In genomic region chr3:146051277-146052007, GRCm38 (mm10) we compare ENCODE assay signal across 9 mouse cellular contexts. TPM values are rescaled to one million over a fixed set of nuclear protein-coding genes. Genes with fewer than 3 reads are reported as not detected.
DNase-seq lines count a peak whose midpoint lies in the region; ATAC-seq and TF ChIP-seq lines count a peak whose summit lies in the region.
"Had no signal": no experiment of that assay in that cellular context is flagged by ENCODE, and none has a peak within 500 bp of the region (broad histone marks: within the 10 kb centered on the region; RNA-seq: fewer than 3 reads in every experiment).

No protein-coding gene starts in this region.

- H3K4me2 ChIP-seq in lung, embryonic 16.5 days (ENCODE audit: low read depth, low read length) = no peak overlapping the region
- peak overlapping the region; percentile 31 for H3K4me2 ChIP-seq in heart, embryonic 13.5 days

- peaks cover 9% of the 10 kb centered on the region for H3K4me1 ChIP-seq in lung, embryonic 16.5 days (replicated peaks; ENCODE audit: control insufficient read depth, insufficient read depth, low read length)
- H3K4me1 ChIP-seq in lung, adult 2 months (ENCODE audit: control insufficient read depth, insufficient read depth, low read length) = peaks cover 7% of the 10 kb centered on the region
- H3K4me1 ChIP-seq in heart, embryonic 13.5 days = peaks cover 41% of the 10 kb centered on the region

- TF ChIP-seq POLR2A in lung, adult 2 months (IDR thresholded peaks at IDR 0.05; ENCODE audit: borderline replicate concordance, extremely low read depth, low read depth, low read length) = no peak

- no peak for TF ChIP-seq CTCF in lung, adult 2 months (IDR thresholded peaks at IDR 0.05; ENCODE audit: insufficient read depth, low read length)

- no peaks in the 10 kb centered on the region for H3K36me3 ChIP-seq in lung, embryonic 16.5 days (ENCODE audit: control insufficient read depth, insufficient read depth, low read length)
- no peaks in the 10 kb centered on the region for H3K36me3 ChIP-seq in heart, embryonic 13.5 days

- H3K9me3 ChIP-seq in lung, embryonic 16.5 days (ENCODE audit: control insufficient read depth, low read length) = no peaks in the 10 kb centered on the region
- H3K9me3 ChIP-seq in heart, embryonic 13.5 days = no peaks in the 10 kb centered on the region

- 0 out of 2 replicates have a peak, but pooled peaks have one; percentile 31 for ATAC-seq in lung, embryonic 16.5 days (ENCODE audit: low read depth)
- ATAC-seq in heart, embryonic 13.5 days (ENCODE audit: extremely low read depth, insufficient number of reproducible peaks, low FRiP score, low TSS enrichment) = no peak
- ATAC-seq in erythroblast, adult 5-6 weeks (replicated peaks; ENCODE audit: low FRiP score, poor library complexity, severe bottlenecking) = no peak
- no peak for ATAC-seq in monocyte, adult 5-6 weeks (replicated peaks; ENCODE audit: insufficient number of reproducible peaks, low FRiP score, low TSS enrichment, poor library complexity, severe bottlenecking)

- 40% methylated on average over 11 of the region's 11 CpGs for WGBS in lung, embryonic 16.5 days
- 42% methylated on average over 11 of the region's 11 CpGs for WGBS in lung, adult 2 months
- 44% methylated on average over 11 of the region's 11 CpGs for WGBS in heart, embryonic 13.5 days

- DNase-seq in adrenal gland, adult 2 months = peak; percentile 11
- DNase-seq in adrenal gland, adult 8-10 months = no peak
- no peak for DNase-seq in lung, adult 2 months
- peak; percentile 26 for DNase-seq in layer of hippocampus, adult 9-11 months

- no peak overlapping the region for H3K27ac ChIP-seq in lung, embryonic 16.5 days (ENCODE audit: low read length)
- H3K27ac ChIP-seq in heart, embryonic 13.5 days (replicated peaks) = peak overlapping the region; percentile 63

- H3K27me3 ChIP-seq in lung, embryonic 16.5 days (ENCODE audit: control insufficient read depth, insufficient read depth, low read depth, low read length) = no peaks in the 10 kb centered on the region
- H3K27me3 ChIP-seq in heart, embryonic 13.5 days (replicated peaks) = peaks cover 5% of the 10 kb centered on the region; the same call in 1 of the 2 replicates

- H3K4me3 ChIP-seq in lung, embryonic 16.5 days (ENCODE audit: low read length) = no peak overlapping the region
- no peak overlapping the region for H3K4me3 ChIP-seq in lung, adult 2 months (replicated peaks; ENCODE audit: extremely low read depth, low read depth, low read length)
- H3K4me3 ChIP-seq in heart, embryonic 13.5 days = no peak overlapping the region

- H3K9ac ChIP-seq in lung, embryonic 16.5 days (ENCODE audit: low read length) = no peak overlapping the region
- H3K9ac ChIP-seq in heart, embryonic 13.5 days = peak overlapping the region; percentile 41

RNA-seq across cellular contexts. Expression of gene Wdr63, which starts 56.5 kb away (rescaled TPM):
- not detected for total RNA-seq in adrenal gland, adult 2 months (2021)
- not detected in 2 replicates for polyA plus RNA-seq in adrenal gland, adult 2 months (2012; rRNA removed)
- total RNA-seq in adrenal gland, adult 8-10 months (2022) = not detected
- 3.5 and 3.6 TPM in 2 replicates for polyA plus RNA-seq in lung, embryonic 16.5 days (2015; fragmentation: Nextera tagmentation; extraction: Ambion mirVana)
- 4.5 and 7.1 TPM in 2 replicates for polyA plus RNA-seq in lung, adult 2 months (2012; rRNA removed)
- polyA plus RNA-seq in heart, embryonic 13.5 days (2015; fragmentation: Nextera tagmentation; extraction: Ambion mirVana) = not detected in 2 replicates
- total RNA-seq in erythroblast, adult 5-6 weeks (2015; ENCODE audit: low replicate concordance) = not detected in 2 replicates
- total RNA-seq in erythroblast, adult 5-6 weeks (2017; ENCODE audit: low replicate concordance) = not detected in 2 replicates
- not detected in 3 replicates for total RNA-seq in monocyte, adult 5-6 weeks (2017)
- polyA plus RNA-seq: small intestine, adult 2 months had no signal

Comparison
In these comparisons a context has a peak if more than half of its experiments do, and no peak if none do; other contexts are left out.
1. DNase-seq: peak in adrenal gland, adult 2 months (single experiment) and layer of hippocampus, adult 9-11 months (single experiment); none in adrenal gland, adult 8-10 months (single experiment) and lung, adult 2 months (single experiment).